Mouse (Mus musculus) spleen, postnatal 36 days (tissue): Measurements from ENCODE around the gene Scgb2b24.

Source experiments
- DNase-seq, 2 experiments: peaks; one replicate each; pipeline ENCODE4 v3.0.0; 2022; ENCODE audit warnings: low spot score in 2 of 2, mixed read lengths in 1 of 2

The Scgb2b24 gene

GRCm38 (mm10) chr7:33739212-33739611 lies at the start of gene Scgb2b24:
Gene Scgb2b24, minus strand, starts transcription at chr7:33739312.
- DNase-seq = no peak

GRCm38 (mm10) chr7:33743499-33743898 lies 4.4 kb upstream of the Scgb2b24 start, which contains the start of gene Scgb1b24:
Gene Scgb1b24, plus strand, starts transcription at chr7:33743799.
- DNase-seq = no peak

GRCm38 (mm10) chr7:33689864-33690263 lies 49.2 kb downstream of the Scgb2b24 start:
- DNase-seq = no peak
